Mouse (Mus musculus): ENCODE results near the gene Rpl10a. TPM values are rescaled to one million over a fixed set of nuclear protein-coding genes. Genes with fewer than 3 reads are reported as not detected.
"Not testable (repeated sequence)": the region's sequence is repeated elsewhere in the genome, so short reads cannot be mapped to it uniquely, and the experiment has no call there.

The Rpl10a gene
- polyA plus RNA-seq, 1 experiment from 2014 or later: 489 TPM

DNA sequence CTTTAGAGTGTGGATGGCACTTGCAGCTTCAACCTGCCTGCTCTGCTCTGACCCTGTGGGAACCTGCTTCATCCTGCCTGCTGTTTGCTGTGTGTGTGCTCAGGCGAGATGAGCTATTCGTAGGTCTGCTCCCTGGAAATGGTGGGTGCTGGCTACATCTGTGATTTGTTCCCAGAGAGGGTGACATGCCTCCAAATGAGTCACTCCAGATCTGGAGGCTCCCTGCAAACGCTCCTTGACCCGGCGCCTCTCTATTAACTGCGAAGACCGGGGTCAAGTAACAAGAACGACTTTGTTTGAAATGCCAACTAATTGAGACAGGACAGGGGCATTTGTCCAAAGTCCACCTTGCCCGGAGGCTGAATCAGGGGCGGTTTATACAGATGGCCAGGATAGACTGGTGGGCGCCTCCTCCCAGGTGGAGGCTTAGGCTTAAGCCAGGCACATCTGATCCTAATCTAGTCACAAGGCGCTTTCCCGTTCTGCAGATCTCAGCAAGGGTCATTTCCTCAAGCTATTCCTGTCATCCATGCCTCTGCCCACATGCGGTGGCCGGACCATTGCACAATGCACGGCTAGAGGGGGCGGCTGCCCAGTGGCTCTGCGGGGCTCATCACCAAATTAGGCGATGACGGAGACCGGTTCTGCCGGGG is 472 bp upstream of the Rpl10a start:
- H3K27me3 ChIP-seq (ENCODE audit: low read depth, poor library complexity, severe bottlenecking): no peaks in the 10 kb centered on the region
- 11% methylated on average over 22 of the region's 22 CpGs for WGBS
- peaks cover 7% of the 10 kb centered on the region for H3K9me3 ChIP-seq (replicated peaks)
- H3K36me3 ChIP-seq: peaks cover 80% of the 10 kb centered on the region
- peak overlapping the region; percentile 100 for H3K4me3 ChIP-seq
- H3K4me1 ChIP-seq: peaks cover 45% of the 10 kb centered on the region
- H3K27ac ChIP-seq (replicated peaks): peak overlapping the region; percentile 97
- DNase-seq (ENCODE audit: low spot score): no peak

DNA sequence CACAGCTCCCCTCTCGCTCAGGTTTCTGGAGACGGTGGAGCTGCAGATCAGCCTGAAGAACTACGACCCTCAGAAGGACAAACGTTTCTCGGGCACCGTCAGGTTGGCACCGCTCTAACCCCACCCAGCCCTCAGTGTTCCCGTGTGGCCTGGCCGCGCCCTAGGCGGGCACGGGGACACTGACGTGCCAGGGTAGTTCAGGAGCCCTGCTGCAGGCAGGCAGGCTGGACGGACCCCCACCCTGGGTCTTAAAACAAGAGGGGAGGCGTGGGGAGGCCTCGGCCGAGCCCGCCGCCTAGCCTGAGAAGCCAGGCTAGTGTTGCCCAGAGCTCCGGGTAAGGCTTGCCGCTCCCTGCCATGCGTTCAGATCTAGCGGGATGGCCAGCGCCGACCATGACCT is 675 bp downstream of the Rpl10a start:
- Histone ChIP-seq H3K27ac (replicated peaks) (peak overlapping the region; percentile 97), H3K4me3 (peak overlapping the region; percentile 100), H3K27me3 (ENCODE audit: low read depth, poor library complexity, severe bottlenecking) (peaks cover 4% of the 10 kb centered on the region; the same call in 1 of the 2 replicates), H3K36me3 (peaks cover 83% of the 10 kb centered on the region), H3K4me1 (peaks cover 56% of the 10 kb centered on the region), H3K9me3 (replicated peaks) (peaks cover 7% of the 10 kb centered on the region)
- peak; percentile 52 for DNase-seq (ENCODE audit: low spot score)
- WGBS: under 1% methylated on average over 25 of the region's 25 CpGs

DNA sequence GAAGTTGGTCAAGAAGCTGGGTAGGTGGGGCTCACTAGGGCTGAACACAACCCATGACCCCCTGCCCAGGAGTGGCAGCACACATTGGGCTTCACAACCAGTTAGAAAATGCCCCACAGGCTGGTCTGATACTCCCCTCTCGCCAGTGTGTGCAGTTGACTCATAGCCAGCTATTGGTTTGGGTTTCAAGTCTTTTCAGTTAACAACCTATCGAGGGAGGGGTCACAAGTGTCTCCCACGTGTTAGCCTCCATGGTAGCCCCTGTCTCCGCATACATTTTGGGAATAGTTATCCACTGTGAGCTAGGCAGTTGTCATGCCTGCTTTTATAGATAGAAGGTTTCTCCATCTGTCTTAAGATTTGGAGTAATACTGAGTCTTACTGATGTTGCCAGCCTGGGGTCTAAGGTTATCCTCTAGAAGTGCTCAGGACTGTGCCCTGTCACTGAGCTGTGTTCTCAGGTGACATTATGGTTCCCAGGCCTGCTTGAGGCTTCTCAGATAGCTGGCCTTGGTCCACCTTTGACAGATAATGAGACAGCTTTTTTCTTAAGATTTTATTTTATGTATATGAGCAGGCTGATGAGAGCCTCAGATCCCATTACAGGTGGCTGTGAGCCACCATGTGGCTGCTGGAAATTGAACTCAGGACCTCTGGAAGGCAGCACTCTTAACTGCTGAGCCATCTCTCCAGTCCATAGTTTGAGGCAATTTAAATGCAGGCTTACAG is 1.4 kb downstream of the Rpl10a start:
- H3K36me3 ChIP-seq: peaks cover 81% of the 10 kb centered on the region
- peaks cover 62% of the 10 kb centered on the region for H3K4me1 ChIP-seq
- WGBS: 12% methylated on average over 4 of the region's 4 CpGs
- peaks cover 2% of the 10 kb centered on the region for H3K9me3 ChIP-seq (replicated peaks)
- peaks cover 4% of the 10 kb centered on the region; the same call in 1 of the 2 replicates for H3K27me3 ChIP-seq (ENCODE audit: low read depth, poor library complexity, severe bottlenecking)
- H3K27ac ChIP-seq (replicated peaks): peak overlapping the region; percentile 97
- H3K4me3 ChIP-seq: peak overlapping the region; percentile 100
- DNase-seq (ENCODE audit: low spot score): no peak

DNA sequence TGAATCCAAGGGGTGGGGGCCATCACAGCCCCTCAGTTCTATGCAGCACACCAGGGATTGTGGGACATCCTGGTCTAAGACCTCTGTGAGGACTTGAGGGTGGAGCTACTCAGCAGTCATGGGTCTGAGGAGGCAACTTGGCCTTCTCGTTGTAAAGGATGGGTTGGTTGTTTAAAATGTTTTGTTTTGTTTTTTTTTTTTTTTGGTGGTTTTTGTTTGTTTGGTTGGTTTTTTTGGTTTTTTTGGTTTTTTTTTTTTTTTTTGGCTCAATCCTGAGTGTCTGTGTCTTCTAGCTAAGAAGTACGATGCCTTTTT is 1.9 kb downstream of the Rpl10a start:
- H3K4me3 ChIP-seq: peak overlapping the region; percentile 100
- peaks cover 4% of the 10 kb centered on the region; the same call in 1 of the 2 replicates for H3K27me3 ChIP-seq (ENCODE audit: low read depth, poor library complexity, severe bottlenecking)
- peaks cover 81% of the 10 kb centered on the region for H3K36me3 ChIP-seq
- no peaks in the 10 kb centered on the region for H3K9me3 ChIP-seq (replicated peaks)
- H3K27ac ChIP-seq (replicated peaks): peak overlapping the region; percentile 97; the same call in 1 of the 2 replicates
- H3K4me1 ChIP-seq: peaks cover 63% of the 10 kb centered on the region
- no peak for DNase-seq (ENCODE audit: low spot score)
- WGBS: 65% methylated on average over 2 of the region's 2 CpGs

DNA sequence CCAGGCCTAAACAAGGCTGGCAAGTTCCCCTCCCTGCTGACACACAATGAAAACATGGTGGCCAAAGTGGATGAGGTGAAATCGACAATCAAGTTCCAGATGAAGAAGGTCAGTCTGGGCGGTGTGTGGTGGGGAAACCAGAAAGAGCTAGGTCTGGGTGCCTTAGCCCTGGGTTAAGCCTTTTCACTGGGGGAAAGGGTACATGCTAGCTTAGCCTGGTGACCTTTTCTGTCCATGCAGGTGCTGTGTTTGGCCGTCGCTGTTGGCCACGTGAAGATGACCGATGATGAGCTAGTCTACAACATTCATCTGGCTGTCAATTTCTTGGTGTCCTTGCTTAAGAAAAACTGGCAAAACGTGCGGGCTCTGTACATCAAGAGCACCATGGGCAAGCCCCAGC is 2.3 kb downstream of the Rpl10a start:
- not testable (repeated sequence) for H3K9me3 ChIP-seq (replicated peaks); H3K27me3 ChIP-seq (ENCODE audit: low read depth, poor library complexity, severe bottlenecking); DNase-seq (ENCODE audit: low spot score); H3K27ac ChIP-seq (replicated peaks); H3K4me3 ChIP-seq
- H3K4me1 ChIP-seq: peaks cover 63% of the 10 kb centered on the region
- H3K36me3 ChIP-seq: peaks cover 81% of the 10 kb centered on the region
- 75% methylated on average over 8 of the region's 8 CpGs for WGBS

DNA sequence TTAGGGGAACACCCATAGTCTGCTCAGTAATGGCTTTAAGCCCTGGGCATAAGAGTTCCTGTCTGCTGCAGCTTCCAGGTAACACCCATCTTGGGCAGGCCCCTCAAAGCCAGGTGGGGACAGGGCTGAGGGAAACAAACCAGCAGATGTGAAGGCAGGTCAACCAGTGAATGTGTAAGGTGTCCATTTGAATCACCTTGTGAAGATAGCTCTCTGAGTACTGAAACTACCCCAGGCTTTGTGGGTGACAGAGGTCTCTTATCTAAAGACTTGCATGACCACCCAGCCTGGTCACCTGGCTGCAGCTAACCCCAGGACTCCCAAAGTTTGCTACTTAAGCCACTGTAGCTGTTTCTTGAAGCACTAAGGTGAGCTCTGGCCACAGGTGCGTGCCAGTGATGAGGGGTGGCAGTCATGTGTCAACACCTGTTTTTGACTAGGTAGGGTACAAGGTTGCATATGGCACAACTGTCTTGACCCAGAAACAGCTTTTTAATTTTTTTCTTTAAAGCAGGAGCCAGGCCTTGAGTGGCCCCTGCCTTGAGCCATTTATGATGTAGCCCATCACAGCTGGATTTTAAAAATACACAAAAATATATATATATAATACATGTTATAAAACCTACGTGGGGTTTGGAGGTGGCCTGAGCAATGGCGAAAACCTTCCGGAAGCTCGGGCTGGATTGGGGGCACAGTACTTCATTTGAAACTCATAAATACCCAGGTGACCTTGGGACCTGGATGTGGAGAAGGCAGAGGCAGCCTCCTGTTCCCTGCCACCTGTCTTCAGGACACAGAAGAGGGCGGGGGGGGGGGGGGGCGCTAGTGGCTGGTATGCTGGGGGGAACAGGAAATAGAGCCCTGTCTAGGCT is 3.2 kb downstream of the Rpl10a start:
- H3K9me3 ChIP-seq (replicated peaks): no peaks in the 10 kb centered on the region
- DNase-seq (ENCODE audit: low spot score): no peak
- H3K36me3 ChIP-seq: peaks cover 81% of the 10 kb centered on the region
- no peak overlapping the region for H3K27ac ChIP-seq (replicated peaks)
- WGBS: 46% methylated on average over 5 of the region's 7 CpGs
- H3K27me3 ChIP-seq (ENCODE audit: low read depth, poor library complexity, severe bottlenecking): peaks cover 4% of the 10 kb centered on the region; the same call in 1 of the 2 replicates
- H3K4me3 ChIP-seq: peak overlapping the region; percentile 23; the same call in 1 of the 2 replicates
- peaks cover 63% of the 10 kb centered on the region for H3K4me1 ChIP-seq

DNA sequence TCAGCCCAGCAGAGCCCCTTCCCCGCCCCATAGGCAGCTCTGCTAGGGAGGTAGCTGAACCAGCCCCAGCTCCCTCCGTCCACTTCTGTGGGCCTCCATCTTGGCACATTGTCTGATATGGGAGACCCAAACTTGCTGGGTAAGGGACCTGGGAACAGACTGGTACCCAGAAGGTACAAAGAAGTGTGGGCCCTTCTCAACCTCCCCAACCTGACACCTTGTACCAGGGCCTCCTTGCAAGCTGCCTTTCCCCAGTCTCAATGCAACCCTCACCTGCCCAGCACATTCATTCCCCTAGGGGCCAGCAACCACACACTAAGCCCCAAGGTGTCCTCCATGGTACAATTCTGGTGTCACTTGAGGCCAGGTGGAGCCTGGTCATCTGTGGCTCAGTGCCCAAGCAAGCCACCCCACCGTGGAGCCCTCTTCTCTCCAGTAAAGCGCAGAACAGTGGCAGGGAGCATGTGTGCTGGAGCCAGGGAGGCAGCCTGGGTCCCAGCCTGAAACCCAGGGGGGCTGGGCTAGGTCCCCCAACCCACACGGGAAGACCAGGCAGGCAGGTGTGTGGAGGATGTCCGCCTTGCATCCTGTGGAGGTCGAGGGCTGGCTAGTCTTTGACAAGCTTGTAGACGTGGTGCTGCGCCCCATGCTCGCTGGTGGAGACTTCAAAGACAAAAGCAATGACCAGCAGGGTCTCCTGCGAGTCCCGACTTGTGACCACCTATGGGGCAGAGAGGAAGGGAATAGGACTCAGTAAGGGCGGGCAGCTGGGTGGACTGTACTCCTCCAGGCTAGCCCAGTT is 4.0 kb downstream of the Rpl10a start:
- Histone ChIP-seq H3K4me3 (no peak overlapping the region; the same call in 1 of the 2 replicates), H3K4me1 (peaks cover 58% of the 10 kb centered on the region), H3K36me3 (peaks cover 82% of the 10 kb centered on the region), H3K27me3 (ENCODE audit: low read depth, poor library complexity, severe bottlenecking) (peaks cover 4% of the 10 kb centered on the region; the same call in 1 of the 2 replicates), H3K27ac (replicated peaks) (no peak overlapping the region), H3K9me3 (replicated peaks) (no peaks in the 10 kb centered on the region)
- 46% methylated on average over 13 of the region's 13 CpGs for WGBS
- DNase-seq (ENCODE audit: low spot score): peak; percentile 37

DNA sequence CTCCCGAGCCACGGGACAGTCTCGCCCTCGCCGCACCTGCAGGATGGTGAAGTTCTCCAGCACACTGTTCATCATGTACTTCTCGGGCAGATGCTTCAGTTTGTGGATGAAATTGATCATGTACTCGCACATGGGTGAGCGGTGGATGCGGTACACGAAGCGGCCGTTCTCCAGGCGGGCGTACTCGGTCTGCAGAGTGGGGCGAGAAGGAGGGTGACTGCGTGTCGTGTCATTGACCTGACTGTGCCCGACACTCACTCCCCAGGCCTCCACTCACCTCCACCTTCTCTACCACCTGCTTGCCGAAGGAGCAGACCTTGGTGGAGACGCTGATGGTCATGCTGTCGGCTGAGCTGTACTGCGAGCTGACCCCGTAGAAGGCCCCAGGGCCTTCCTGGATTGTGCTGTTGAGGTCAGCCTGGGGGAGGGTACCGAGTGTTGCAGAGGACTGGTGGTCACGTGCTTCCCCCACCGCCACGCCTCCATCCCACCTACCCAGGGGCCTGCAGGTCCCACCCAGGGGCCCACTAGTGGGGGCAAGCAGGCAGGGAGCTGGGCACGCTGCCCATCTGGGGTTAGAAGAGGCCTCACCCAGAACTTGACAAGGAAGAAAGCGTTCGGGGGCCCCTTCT is 4.8 kb downstream of the Rpl10a start:
- WGBS: 68% methylated on average over 31 of the region's 31 CpGs
- Histone ChIP-seq H3K4me1 (peaks cover 50% of the 10 kb centered on the region), H3K27ac (replicated peaks) (no peak overlapping the region), H3K36me3 (peaks cover 89% of the 10 kb centered on the region), H3K27me3 (ENCODE audit: low read depth, poor library complexity, severe bottlenecking) (peaks cover 4% of the 10 kb centered on the region; the same call in 1 of the 2 replicates), H3K9me3 (replicated peaks) (no peaks in the 10 kb centered on the region), H3K4me3 (peak overlapping the region; percentile 2; the same call in 1 of the 2 replicates)
- DNase-seq (ENCODE audit: low spot score): no peak

DNA sequence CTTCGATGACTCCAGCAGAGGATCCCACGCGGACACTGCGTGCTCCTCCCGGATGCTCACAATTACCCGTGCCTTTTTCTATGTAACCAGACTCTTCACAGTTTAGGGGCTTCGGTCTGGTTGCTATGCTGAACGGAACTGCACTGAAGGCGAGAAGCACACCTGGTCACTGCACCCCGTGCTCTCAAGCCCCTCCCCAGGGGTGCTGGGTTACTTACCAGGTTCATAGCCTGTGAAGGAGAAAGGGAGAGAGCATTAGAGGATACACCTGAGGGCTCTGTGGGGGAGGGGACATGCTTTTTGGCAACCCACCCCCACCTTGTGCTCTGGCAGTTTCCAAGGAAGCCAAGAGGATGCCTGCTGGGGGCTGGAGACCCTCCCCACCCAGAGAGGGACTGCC is 7.0 kb downstream of the Rpl10a start:
- no peak for DNase-seq (ENCODE audit: low spot score)
- H3K4me3 ChIP-seq: no peak overlapping the region
- H3K9me3 ChIP-seq (replicated peaks): no peaks in the 10 kb centered on the region
- 78% methylated on average over 10 of the region's 10 CpGs for WGBS
- no peak overlapping the region for H3K27ac ChIP-seq (replicated peaks)
- peaks cover 6% of the 10 kb centered on the region; the same call in 1 of the 2 replicates for H3K27me3 ChIP-seq (ENCODE audit: low read depth, poor library complexity, severe bottlenecking)
- H3K4me1 ChIP-seq: peaks cover 34% of the 10 kb centered on the region
- H3K36me3 ChIP-seq: peaks cover 95% of the 10 kb centered on the region

DNA sequence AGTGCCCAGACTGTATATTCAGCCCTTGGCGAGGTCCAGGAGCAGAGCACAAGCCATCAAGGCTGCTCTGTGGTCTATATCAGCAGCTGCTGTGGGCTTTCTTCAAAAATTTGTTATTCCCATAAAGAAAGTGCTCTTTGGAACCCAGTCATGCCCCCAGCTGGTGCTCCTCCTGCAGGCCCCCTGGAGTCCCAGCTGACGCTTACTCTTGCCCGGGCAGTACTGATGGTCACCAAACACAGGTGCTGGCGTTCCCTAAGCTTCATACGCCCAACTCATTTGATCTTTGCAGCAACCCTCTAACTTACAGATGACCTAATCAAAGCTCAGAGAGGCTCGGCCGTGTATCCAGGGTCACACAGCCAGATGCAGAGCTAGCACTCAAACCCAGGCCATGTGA is 9.3 kb downstream of the Rpl10a start:
- H3K4me1 ChIP-seq: peaks cover 34% of the 10 kb centered on the region
- WGBS: 93% methylated on average over 7 of the region's 7 CpGs
- no peaks in the 10 kb centered on the region for H3K9me3 ChIP-seq (replicated peaks)
- no peak overlapping the region for H3K27ac ChIP-seq (replicated peaks)
- no peak for DNase-seq (ENCODE audit: low spot score)
- no peak overlapping the region for H3K4me3 ChIP-seq
- H3K36me3 ChIP-seq: peaks cover 81% of the 10 kb centered on the region
- H3K27me3 ChIP-seq (ENCODE audit: low read depth, poor library complexity, severe bottlenecking): peaks cover 29% of the 10 kb centered on the region

DNA sequence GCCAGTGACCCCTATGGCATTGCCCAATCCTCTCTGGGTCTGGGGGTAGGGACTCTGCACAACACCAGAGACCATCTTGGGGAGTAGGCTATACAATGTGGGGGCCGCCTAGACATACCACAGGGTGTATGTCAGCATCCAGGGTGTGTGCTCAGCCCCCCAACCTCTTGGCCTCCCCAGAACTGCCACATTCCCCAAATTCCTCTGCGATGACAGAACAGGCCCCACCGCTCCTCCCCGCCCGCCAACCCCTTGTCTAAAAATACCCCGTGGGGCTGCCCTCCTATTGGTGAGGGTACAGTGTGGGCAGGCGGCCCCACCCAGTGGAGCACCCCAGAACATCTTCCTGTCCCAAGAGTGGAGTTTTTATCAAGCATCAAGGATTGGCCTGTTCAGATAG is 12.3 kb downstream of the Rpl10a start:
- Histone ChIP-seq H3K27ac (replicated peaks) (peak overlapping the region; percentile 74; the same call in 1 of the 2 replicates), H3K4me3 (peak overlapping the region; percentile 50), H3K27me3 (ENCODE audit: low read depth, poor library complexity, severe bottlenecking) (peaks cover 46% of the 10 kb centered on the region), H3K36me3 (peaks cover 52% of the 10 kb centered on the region), H3K9me3 (replicated peaks) (no peaks in the 10 kb centered on the region), H3K4me1 (peaks cover 35% of the 10 kb centered on the region)
- no peak for DNase-seq (ENCODE audit: low spot score)
- WGBS: 81% methylated on average over 7 of the region's 7 CpGs
